Mouse (Mus musculus) heart, adult 2 months (tissue): Measurements from ENCODE around the gene Ddx23.

ENCODE experiments used
- CTCF ChIP-seq: fragments of 200-600 bp; IDR thresholded peaks from 2 replicates; pipeline ENCODE4 v1.8.1; 2022; ENCODE audit warnings: antibody characterized with exemption, mild to moderate bottlenecking, moderate library complexity
- EP300 ChIP-seq: fragments of 200-500 bp; IDR thresholded peaks from 2 replicates; pipeline ENCODE4 v1.6.1; 2011; ENCODE audit warnings: low read depth, low read length, control low read depth; ENCODE audit not compliant: insufficient read depth

- TF ChIP-seq CTCF = no peak
- TF ChIP-seq EP300 = no peak
Measured at GRCm38 (mm10) chr15:98596609-98597008, 66.1 kb downstream of the Ddx23 start.
